Mouse (Mus musculus): ENCODE data around the gene Sipa1l1. TPM values are rescaled to one million over a fixed set of nuclear protein-coding genes. Genes with fewer than 3 reads are reported as not detected.

Sipa1l1 gene
- polyA plus RNA-seq, 2 experiments = 2.6 to 2.7 TPM

GRCm38 (mm10) chr12:82474409-82474808 is 305.3 kb downstream of the Sipa1l1 start:
- H3K27ac ChIP-seq = no peak overlapping the region

GRCm38 (mm10) chr12:82476028-82476427 is 306.9 kb downstream of the Sipa1l1 start:
- DNase-seq (ENCODE audit: low read depth in 3 of 3, low spot score in 3 of 3) (no peak), ATAC-seq (ENCODE audit: insufficient read depth) (no peak)
- Histone ChIP-seq H3K9ac (replicated peaks) (no peak overlapping the region), H3K4me3 (ENCODE audit: insufficient read depth in 1 of 2, low read depth in 2 of 2, low read length in 2 of 2) (no peak overlapping the region), H3K27me3 (ENCODE audit: control insufficient read depth, insufficient read depth, low read length) (no peaks in the 10 kb centered on the region), H3K9me3 (ENCODE audit: control insufficient read depth, low read length) (no peaks in the 10 kb centered on the region), H3K27ac (no peak overlapping the region), H3K36me3 (replicated peaks; ENCODE audit: control insufficient read depth, insufficient read depth, low read depth) (no peaks in the 10 kb centered on the region), H3K4me2 (ENCODE audit: low read depth) (no peak overlapping the region), H3K4me1 (replicated peaks; ENCODE audit: control insufficient read depth in 2 of 2, insufficient read depth in 2 of 2, low read length in 1 of 2) (peaks cover 0 to 6% of the 10 kb centered on the region in 2 experiments; a peak in 2 of 4 replicates)
- no peak for TF ChIP-seq CTCF (IDR thresholded peaks at IDR 0.05; ENCODE audit: low read depth)
- TF ChIP-seq EP300 (IDR thresholded peaks at IDR 0.05; ENCODE audit: low read depth) = no peak
- 73% methylated on average over 10 of the region's 10 CpGs for WGBS (ENCODE audit: insufficient replicate concordance)

More at GRCm38 (mm10) chr12:82474409-82474808, 305.3 kb downstream of the Sipa1l1 start:
- Histone ChIP-seq H3K4me2 (ENCODE audit: low read depth) (no peak overlapping the region), H3K9ac (replicated peaks) (no peak overlapping the region), H3K9me3 (ENCODE audit: control insufficient read depth, low read length) (no peaks in the 10 kb centered on the region), H3K36me3 (replicated peaks; ENCODE audit: control insufficient read depth, insufficient read depth, low read depth) (no peaks in the 10 kb centered on the region), H3K27me3 (ENCODE audit: control insufficient read depth, insufficient read depth, low read length) (no peaks in the 10 kb centered on the region), H3K4me3 (ENCODE audit: insufficient read depth in 1 of 2, low read depth in 2 of 2, low read length in 2 of 2) (no peak overlapping the region), H3K4me1 (replicated peaks; ENCODE audit: control insufficient read depth in 2 of 2, insufficient read depth in 2 of 2, low read length in 1 of 2) (peaks cover 0 to 8% of the 10 kb centered on the region in 2 experiments; a peak in 2 of 4 replicates)
- ATAC-seq (ENCODE audit: insufficient read depth) = no peak
- TF ChIP-seq CTCF (IDR thresholded peaks at IDR 0.05; ENCODE audit: low read depth) (no peak), EP300 (IDR thresholded peaks at IDR 0.05; ENCODE audit: low read depth) (no peak)
- WGBS (ENCODE audit: insufficient replicate concordance) = 60% methylated on average over 4 of the region's 4 CpGs
- DNase-seq (ENCODE audit: low read depth in 3 of 3, low spot score in 3 of 3) = no peak

- Histone ChIP-seq H3K4me3 (ENCODE audit: insufficient read depth in 1 of 2, low read depth in 2 of 2, low read length in 2 of 2) (no peak overlapping the region), H3K36me3 (replicated peaks; ENCODE audit: control insufficient read depth, insufficient read depth, low read depth) (no peaks in the 10 kb centered on the region), H3K27me3 (ENCODE audit: control insufficient read depth, insufficient read depth, low read length) (no peaks in the 10 kb centered on the region), H3K9ac (replicated peaks) (no peak overlapping the region), H3K27ac (no peak overlapping the region), H3K9me3 (ENCODE audit: control insufficient read depth, low read length) (no peaks in the 10 kb centered on the region), H3K4me1 (replicated peaks; ENCODE audit: control insufficient read depth in 2 of 2, insufficient read depth in 2 of 2, low read length in 1 of 2) (peaks cover 0 to 6% of the 10 kb centered on the region in 2 experiments; a peak in 2 of 4 replicates), H3K4me2 (ENCODE audit: low read depth) (no peak overlapping the region)
- 31% methylated on average over 2 of the region's 2 CpGs for WGBS (ENCODE audit: insufficient replicate concordance)
- no peak for DNase-seq (ENCODE audit: low read depth in 3 of 3, low spot score in 3 of 3)
- ATAC-seq (ENCODE audit: insufficient read depth) = no peak
- TF ChIP-seq CTCF (IDR thresholded peaks at IDR 0.05; ENCODE audit: low read depth) = no peak
These were observed 307.5 kb downstream of the Sipa1l1 start for GRCm38 (mm10) chr12:82476580-82476979.

- no peak for DNase-seq (ENCODE audit: low read depth in 3 of 3, low spot score in 3 of 3)
- H3K9ac ChIP-seq (replicated peaks) = no peak overlapping the region
- no peaks in the 10 kb centered on the region for H3K27me3 ChIP-seq (ENCODE audit: control insufficient read depth, insufficient read depth, low read length)
- peaks cover 0 to 6% of the 10 kb centered on the region in 2 experiments; a peak in 2 of 4 replicates for H3K4me1 ChIP-seq (replicated peaks; ENCODE audit: control insufficient read depth in 2 of 2, insufficient read depth in 2 of 2, low read length in 1 of 2)
- no peak overlapping the region for H3K4me2 ChIP-seq (ENCODE audit: low read depth)
- no peak overlapping the region for H3K4me3 ChIP-seq (ENCODE audit: insufficient read depth in 1 of 2, low read depth in 2 of 2, low read length in 2 of 2)
- 46% methylated on average over 5 of the region's 5 CpGs for WGBS (ENCODE audit: insufficient replicate concordance)
- no peaks in the 10 kb centered on the region for H3K9me3 ChIP-seq (ENCODE audit: control insufficient read depth, low read length)
- no peak for TF ChIP-seq EP300 (IDR thresholded peaks at IDR 0.05; ENCODE audit: low read depth)
- TF ChIP-seq CTCF (IDR thresholded peaks at IDR 0.05; ENCODE audit: low read depth) = no peak
- no peak overlapping the region for H3K27ac ChIP-seq
- ATAC-seq (ENCODE audit: insufficient read depth) = no peak
- no peaks in the 10 kb centered on the region for H3K36me3 ChIP-seq (replicated peaks; ENCODE audit: control insufficient read depth, insufficient read depth, low read depth)
These were observed 308.7 kb downstream of the Sipa1l1 start for GRCm38 (mm10) chr12:82477826-82478225.

- Histone ChIP-seq H3K27me3 (ENCODE audit: control insufficient read depth, insufficient read depth, low read length) (no peaks in the 10 kb centered on the region), H3K9ac (replicated peaks) (no peak overlapping the region), H3K9me3 (ENCODE audit: control insufficient read depth, low read length) (no peaks in the 10 kb centered on the region), H3K36me3 (replicated peaks; ENCODE audit: control insufficient read depth, insufficient read depth, low read depth) (no peaks in the 10 kb centered on the region), H3K4me1 (replicated peaks; ENCODE audit: control insufficient read depth in 2 of 2, insufficient read depth in 2 of 2, low read length in 1 of 2) (peaks cover 0 to 5% of the 10 kb centered on the region in 2 experiments; a peak in 2 of 4 replicates), H3K27ac (no peak overlapping the region), H3K4me2 (ENCODE audit: low read depth) (no peak overlapping the region), H3K4me3 (ENCODE audit: insufficient read depth in 1 of 2, low read depth in 2 of 2, low read length in 2 of 2) (no peak overlapping the region)
- ATAC-seq (ENCODE audit: insufficient read depth) (no peak), DNase-seq (ENCODE audit: low read depth in 3 of 3, low spot score in 3 of 3) (no peak)
- no peak for TF ChIP-seq EP300 (IDR thresholded peaks at IDR 0.05; ENCODE audit: low read depth)
- TF ChIP-seq CTCF (IDR thresholded peaks at IDR 0.05; ENCODE audit: low read depth) = no peak
- WGBS (ENCODE audit: insufficient replicate concordance) = 30% methylated on average over 8 of the region's 8 CpGs
These were observed 309.1 kb downstream of the Sipa1l1 start for GRCm38 (mm10) chr12:82478256-82478655.
